Mouse (Mus musculus) induced T-regulatory cell, adult 2 months (primary cell): ENCODE data around the gene Ppil6.
A peak's percentile ranks its signal among the peaks of the same experiment; 100 is the strongest.

ENCODE experiments used
- DNase-seq: peaks from one replicate; pipeline ENCODE4 v3.0.0-alpha.2; 2012; ENCODE audit warnings: low read depth

The Ppil6 gene

GRCm38 (mm10) chr10:41477278-41478181 lies 12.7 kb upstream of the Ppil6 start:
- peak; percentile 86 for DNase-seq

GRCm38 (mm10) chr10:41479961-41480360 lies 10.3 kb upstream of the Ppil6 start:
- no peak for DNase-seq

DNA sequence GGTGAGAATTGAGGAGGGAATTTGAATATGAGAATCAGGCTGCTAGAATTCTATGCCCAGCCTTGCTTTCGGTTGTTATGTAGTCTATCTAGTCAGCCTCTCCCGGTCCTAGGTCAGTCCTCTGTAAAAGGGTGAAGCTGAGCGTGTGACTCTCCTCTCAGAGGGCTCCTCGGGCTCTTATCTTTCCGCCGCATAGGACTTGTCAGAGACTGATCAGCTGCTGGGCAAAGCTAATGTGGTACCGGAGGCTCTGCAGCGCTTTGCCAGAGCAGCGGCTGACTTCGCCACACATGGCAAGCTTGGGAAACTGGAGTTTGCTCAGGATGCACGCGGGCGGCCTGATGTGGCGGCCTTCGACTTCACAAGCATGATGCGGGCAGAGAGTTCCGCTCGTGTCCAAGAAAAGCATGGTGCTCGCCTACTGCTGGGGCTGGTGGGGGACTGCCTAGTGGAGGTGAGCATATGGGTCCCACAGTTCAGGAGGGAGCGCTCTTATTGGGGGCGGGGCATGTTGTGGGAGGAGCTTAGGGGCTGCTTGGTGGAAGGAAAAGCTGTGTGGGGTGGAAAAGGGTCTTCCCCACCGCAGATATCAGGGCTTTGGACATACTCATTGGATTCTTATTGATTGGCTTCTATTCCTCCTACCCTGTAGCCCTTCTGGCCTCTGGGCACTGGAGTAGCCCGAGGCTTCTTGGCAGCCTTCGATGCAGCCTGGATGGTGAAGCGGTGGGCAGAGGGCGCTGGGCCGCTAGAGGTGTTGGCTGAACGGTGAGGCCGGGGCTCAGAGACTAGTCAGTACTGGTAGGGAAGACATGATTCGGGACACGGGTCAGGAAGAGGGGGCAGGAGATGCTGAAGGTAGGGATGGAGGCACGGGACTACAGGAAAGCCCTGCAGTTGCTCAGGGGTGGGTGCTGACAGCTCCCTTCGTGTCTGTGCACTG lies 9.0 kb upstream of the Ppil6 start:
- no peak for DNase-seq

GRCm38 (mm10) chr10:41482446-41482845 lies 7.8 kb upstream of the Ppil6 start:
- DNase-seq: no peak

DNA sequence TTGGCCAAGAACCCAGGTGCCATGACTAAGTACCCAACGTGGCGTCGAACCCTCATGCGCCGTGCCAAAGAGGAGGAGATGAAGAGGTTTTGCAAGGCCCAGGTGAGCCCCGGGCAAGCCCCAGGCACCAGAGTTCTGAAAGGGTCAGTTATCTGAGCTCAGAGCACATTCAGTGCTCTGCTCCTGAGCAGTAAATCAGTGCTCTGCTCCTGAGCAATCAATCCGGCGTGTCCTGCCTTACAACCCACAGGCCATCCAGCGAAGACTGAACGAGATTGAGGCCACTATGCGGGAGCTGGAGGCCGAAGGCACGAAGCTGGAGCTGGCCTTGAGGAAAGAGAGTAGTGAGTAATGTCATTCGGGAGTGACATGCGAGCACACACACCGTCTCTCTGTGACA lies 4.5 kb upstream of the Ppil6 start:
- no peak for DNase-seq

- DNase-seq: no peak
Measured at GRCm38 (mm10) chr10:41486506-41487170, 3.6 kb upstream of the Ppil6 start.

DNA sequence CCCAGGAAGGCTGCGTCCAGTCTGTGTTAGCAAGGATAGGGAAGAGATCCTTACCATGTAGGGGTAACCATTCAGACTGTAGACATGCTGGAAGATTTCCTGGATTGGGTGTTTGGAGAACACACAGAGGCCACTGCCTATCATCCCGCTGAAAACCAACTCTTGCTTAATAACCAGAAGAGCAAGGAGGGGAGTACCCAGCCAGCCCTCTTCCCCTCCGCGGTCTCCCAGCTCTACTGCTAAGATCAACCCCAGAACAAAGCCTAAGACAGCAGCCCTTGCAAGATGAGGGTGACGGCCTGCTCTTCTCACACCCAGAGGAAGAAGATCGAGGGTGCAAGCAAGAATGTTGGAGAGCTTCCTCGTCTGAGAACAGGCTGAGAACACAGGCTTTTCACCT lies 1.4 kb upstream of the Ppil6 start:
- peak; percentile 36 for DNase-seq

GRCm38 (mm10) chr10:41489294-41489693 lies 945 bp upstream of the Ppil6 start:
- peak; percentile 59 for DNase-seq

GRCm38 (mm10) chr10:41490518-41490873 lies 257 bp downstream of the Ppil6 start:
- DNase-seq: no peak

DNA sequence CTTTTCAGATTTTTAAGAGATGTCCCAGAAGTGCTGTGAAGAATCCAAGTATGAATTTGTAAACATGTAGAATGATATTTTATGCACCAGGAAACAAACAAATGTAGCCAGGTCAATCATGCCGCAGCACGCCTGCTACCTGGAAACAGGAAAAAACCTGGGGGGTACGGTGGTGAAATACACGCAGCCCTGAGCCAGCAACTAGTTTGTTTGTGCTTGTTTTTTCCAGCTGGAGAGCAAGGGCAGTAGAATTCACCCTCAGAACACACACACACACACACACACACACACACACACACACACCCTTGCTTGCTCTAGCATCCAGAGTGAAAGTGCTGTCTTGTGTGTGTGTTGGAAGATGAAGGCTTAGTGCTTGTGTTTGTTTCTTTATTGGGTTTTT lies 872 bp downstream of the Ppil6 start:
- peak; percentile 59 for DNase-seq

DNA sequence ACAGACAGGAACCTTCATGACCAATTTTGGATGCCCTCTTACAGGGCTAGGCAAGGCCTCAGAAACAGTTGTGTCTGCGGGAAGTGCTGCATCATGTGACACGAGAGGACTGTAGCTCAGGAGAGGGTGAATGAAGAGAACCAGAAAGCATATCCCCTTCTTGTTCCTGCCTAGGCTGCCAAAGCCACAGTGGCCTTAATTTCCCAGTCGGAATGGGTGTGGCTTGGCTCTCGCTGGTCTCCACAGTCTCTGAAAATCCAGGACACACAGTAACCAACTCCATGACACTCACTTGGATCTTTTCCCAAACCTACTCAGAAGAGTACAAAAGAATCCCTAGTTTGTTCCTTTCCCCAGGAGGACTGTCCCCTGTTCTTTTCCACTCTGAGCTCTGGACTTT lies 10.7 kb downstream of the Ppil6 start:
- DNase-seq: no peak

GRCm38 (mm10) chr10:41504996-41505395 lies 14.8 kb downstream of the Ppil6 start:
- DNase-seq: peak; percentile 31

DNA sequence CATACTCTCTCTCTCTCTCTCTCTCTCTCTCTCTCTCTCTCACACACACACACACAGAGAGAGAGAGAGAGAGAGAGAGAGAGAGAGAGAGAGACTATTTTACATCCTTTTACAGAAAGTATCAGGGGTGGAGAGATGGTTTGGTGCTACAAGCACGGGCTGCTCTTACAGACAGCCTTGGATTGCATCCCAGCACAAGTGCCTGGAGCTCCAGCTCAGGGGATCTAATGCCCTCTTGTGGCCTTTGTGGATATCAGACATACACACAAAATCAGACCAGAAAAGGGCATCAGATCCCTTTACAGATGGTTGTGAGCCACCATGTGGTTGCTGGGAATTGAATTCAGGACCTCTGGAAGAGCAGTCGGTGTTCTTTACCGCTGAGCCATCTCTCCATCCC lies 15.2 kb downstream of the Ppil6 start:
- DNase-seq: peak; percentile 83

DNA sequence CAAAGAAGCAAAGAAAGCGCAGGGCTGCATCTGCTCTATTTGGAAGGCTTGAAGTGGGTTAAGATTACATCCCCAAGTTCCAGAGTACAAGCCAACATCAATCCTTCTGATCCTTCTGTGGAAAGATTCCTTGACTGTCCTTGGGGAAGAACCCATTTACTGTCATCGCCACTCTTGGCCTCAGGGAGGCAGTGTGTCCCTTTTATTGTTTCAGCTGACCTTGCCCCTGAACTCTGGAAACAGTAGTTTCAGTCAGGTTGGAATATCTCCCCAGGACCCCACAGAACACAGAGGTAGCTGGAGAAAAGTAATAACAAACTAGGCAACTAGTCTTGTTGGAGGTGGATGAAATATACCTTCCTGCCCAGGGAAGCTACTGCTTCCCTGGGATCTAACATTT lies 18.9 kb downstream of the Ppil6 start:
- peak; percentile 65 for DNase-seq

DNA sequence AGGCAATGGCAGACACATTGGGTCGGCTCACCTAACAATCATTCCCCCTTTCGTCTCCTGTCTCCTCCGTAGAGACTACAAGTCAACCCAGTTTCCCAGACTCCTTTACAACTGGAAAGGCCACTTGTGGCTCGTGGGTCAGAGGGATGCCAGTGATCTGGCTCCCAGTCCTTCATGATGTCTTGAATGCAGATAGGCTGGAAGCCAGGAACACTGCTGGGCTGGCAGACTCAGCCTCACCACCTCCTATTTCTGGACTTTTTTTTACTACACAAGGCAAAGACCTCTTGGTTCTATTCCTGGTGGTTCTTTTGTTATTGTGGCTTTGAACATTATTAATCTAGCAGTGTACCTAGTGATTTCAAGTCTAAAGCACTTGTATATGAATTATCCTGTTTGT lies 24.1 kb downstream of the Ppil6 start:
- DNase-seq: no peak

GRCm38 (mm10) chr10:41514921-41515320 lies 24.7 kb downstream of the Ppil6 start:
- DNase-seq: no peak

DNA sequence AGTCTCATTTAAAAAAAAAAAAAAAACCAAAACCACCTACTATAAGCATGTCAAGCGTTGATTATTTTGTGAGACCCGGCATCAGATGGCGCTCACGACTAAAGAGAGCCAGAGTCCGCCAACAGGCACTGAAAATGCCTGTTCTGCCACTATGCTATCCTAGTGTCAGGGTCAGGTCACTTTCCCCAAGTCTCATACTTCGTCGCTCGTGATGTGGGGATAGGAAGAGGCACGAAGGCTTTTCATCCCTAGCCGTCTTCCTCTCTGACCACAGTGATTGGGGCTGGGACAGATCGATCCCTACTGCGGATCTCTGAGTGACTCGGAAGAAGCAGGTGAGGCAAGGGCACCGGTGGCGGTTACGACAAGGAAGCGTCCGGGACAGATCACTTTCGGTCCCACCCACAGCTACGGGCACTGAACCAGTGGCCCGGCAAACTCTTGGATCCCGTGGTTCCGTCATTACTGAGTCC lies 28.3 kb downstream of the Ppil6 start:
- DNase-seq: peak; percentile 93

- DNase-seq: peak; percentile 97
Measured at GRCm38 (mm10) chr10:41518981-41519618, 28.9 kb downstream of the Ppil6 start, which contains the start of gene Cd164. Gene Cd164, plus strand, starts transcription at chr10:41519414.

DNA sequence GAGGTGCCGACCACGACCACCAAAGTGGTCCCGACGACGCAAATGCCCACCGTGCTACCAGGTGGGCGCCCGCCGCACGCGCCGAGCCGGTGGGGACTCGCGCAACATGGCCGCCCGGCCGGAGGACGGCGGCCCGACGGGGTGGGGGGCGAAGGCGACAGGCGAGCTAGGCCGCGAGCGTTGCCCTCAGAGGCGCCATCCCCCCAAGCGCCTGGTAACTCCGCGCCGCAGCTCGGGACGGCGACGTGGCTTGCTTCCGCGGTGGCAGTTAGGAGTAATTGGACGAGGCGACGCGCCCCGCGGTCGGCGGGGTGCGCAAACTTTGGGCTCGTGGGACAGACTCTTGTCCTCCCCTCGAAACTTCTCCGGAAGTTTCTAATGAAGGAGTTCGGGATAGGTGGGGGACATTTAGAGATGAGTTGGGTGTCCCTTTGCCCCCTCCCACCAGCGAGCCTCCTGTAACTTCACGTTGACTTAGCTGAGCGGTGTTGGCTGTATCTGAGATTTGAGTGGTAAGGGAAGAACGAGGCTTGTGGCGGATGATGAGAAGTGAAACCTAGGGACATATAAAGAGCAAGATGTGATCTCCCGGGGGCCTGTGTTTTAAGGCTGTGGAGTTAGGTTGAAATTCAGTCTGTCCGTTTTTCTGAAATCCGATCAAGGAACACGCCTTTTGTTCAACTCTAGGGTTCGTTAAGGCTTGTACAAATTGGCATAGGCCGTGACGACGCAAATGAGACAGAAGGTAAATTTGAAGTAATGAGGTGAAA lies 29.6 kb downstream of the Ppil6 start:
- peak; percentile 83 for DNase-seq

- DNase-seq: no peak
Measured at GRCm38 (mm10) chr10:41520410-41520673, 30.1 kb downstream of the Ppil6 start.

DNA sequence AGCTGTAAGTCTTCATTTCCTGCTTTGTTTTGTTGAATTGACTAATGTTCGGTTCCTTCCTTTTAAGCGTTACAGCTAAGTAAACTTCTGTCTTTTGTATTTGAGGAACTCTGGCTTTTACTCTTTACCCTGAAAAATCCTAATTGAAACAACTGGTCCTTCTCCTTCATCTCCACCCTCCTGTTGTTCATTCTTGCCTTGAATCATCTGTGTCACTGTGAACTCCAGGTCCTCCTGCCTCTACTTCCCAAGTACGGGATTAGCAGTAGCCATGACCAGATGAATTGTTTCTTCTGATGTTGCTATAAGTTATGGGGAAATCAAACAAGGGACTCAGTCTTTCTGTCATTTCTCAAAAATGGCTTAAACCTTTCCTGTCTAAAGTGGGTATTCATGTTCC lies 33.1 kb downstream of the Ppil6 start:
- DNase-seq: no peak
